Mouse (Mus musculus) heart, embryonic 11.5 days (tissue): ENCODE measurements at regions not wholly inside any gene's neighbourhood (a gene's known extent, or its start where the extent isn't known, plus 50 kb on each side); places are given as distances from the start of the nearest gene placed in this dataset.

Source experiments
- ATAC-seq: fragments of 200-750 bp; cut with Nextera tagmentation; replicated peaks from 2 replicates; pipeline ENCODE4 v1.8.0; 2017; ENCODE audit warnings: moderate library complexity; ENCODE audit not compliant: insufficient number of reproducible peaks, low FRiP score, low TSS enrichment
- H3K27ac ChIP-seq: fragments of 300-500 bp; sonication (generic); 2 replicates; pipeline ENCODE4 v1.5.1; 2014; ENCODE audit warnings: mild to moderate bottlenecking, low read depth, low read length
- H3K27me3 ChIP-seq: fragments of 300-500 bp; sonication (generic); 2 replicates; pipeline ENCODE4 v1.6.1; 2014; ENCODE audit warnings: mild to moderate bottlenecking, low read length, mixed read lengths; ENCODE audit not compliant: control insufficient read depth, insufficient read depth
- H3K36me3 ChIP-seq: fragments of 300-500 bp; sonication (generic); 2 replicates; pipeline ENCODE4 v1.6.1; 2014; ENCODE audit warnings: mild to moderate bottlenecking, low read length, moderate library complexity, mixed read lengths; ENCODE audit not compliant: control insufficient read depth, insufficient read depth
- H3K4me1 ChIP-seq: fragments of 300-500 bp; sonication (generic); 2 replicates; pipeline ENCODE4 v1.6.1; 2014; ENCODE audit warnings: low read length; ENCODE audit not compliant: control insufficient read depth, insufficient read depth
- H3K4me2 ChIP-seq: fragments of 300-500 bp; sonication (generic); 2 replicates; pipeline ENCODE4 v1.6.1; 2014; ENCODE audit warnings: mild to moderate bottlenecking, moderate library complexity
- H3K4me3 ChIP-seq: fragments of 300-500 bp; sonication (generic); 2 replicates; pipeline ENCODE4 v1.5.1; 2014; ENCODE audit warnings: low read depth, low read length
- H3K9ac ChIP-seq: fragments of 300-500 bp; sonication (generic); 2 replicates; pipeline ENCODE4 v1.6.1; 2014; ENCODE audit warnings: mild to moderate bottlenecking, low read depth, low read length, moderate library complexity
- H3K9me3 ChIP-seq: fragments of 300-500 bp; sonication (generic); replicated peaks from 2 replicates; pipeline ENCODE4 v1.6.1; 2016; ENCODE audit warnings: low read length; ENCODE audit not compliant: control insufficient read depth
- WGBS: fragments of 180-500 bp; shearing (Covaris S2); extraction: QIAGEN DNeasy Blood & Tissue Kit; methylation state at CpG from one replicate; pipeline ENCODE4 v1.1.7; 2014; ENCODE audit not compliant: insufficient replicate concordance; 5-methylcytosine and 5-hydroxymethylcytosine counted together

- no peaks in the 10 kb centered on the region for H3K4me1 ChIP-seq
- 62% methylated on average over 9 of the region's 9 CpGs for WGBS
- H3K9ac ChIP-seq: no peak overlapping the region
- no peaks in the 10 kb centered on the region for H3K9me3 ChIP-seq
- ATAC-seq: no peak
- no peaks in the 10 kb centered on the region for H3K27me3 ChIP-seq
- H3K27ac ChIP-seq: no peak overlapping the region
- no peak overlapping the region for H3K4me3 ChIP-seq
- H3K36me3 ChIP-seq: no peaks in the 10 kb centered on the region
- no peak overlapping the region for H3K4me2 ChIP-seq
Measured at GRCm38 (mm10) chr10:95057051-95057714, 112.5 kb upstream of the Plxnc1 start.

GRCm38 (mm10) chr10:95056541-95056940, 111.9 kb upstream of the Plxnc1 start:
- Histone ChIP-seq H3K36me3 (no peaks in the 10 kb centered on the region), H3K9me3 (no peaks in the 10 kb centered on the region), H3K27ac (no peak overlapping the region), H3K27me3 (no peaks in the 10 kb centered on the region), H3K4me3 (no peak overlapping the region), H3K9ac (no peak overlapping the region), H3K4me1 (no peaks in the 10 kb centered on the region), H3K4me2 (no peak overlapping the region)
- ATAC-seq: no peak
- WGBS: 83% methylated on average over 4 of the region's 4 CpGs

- no peak overlapping the region for H3K9ac ChIP-seq
- H3K4me1 ChIP-seq: no peaks in the 10 kb centered on the region
- no peak overlapping the region for H3K27ac ChIP-seq
- no peak overlapping the region for H3K4me2 ChIP-seq
- no peaks in the 10 kb centered on the region for H3K36me3 ChIP-seq
- H3K9me3 ChIP-seq: no peaks in the 10 kb centered on the region
- H3K4me3 ChIP-seq: no peak overlapping the region
- no peak for ATAC-seq
- no peaks in the 10 kb centered on the region for H3K27me3 ChIP-seq
- WGBS: 69% methylated on average over 3 of the region's 3 CpGs
Measured at GRCm38 (mm10) chr10:95054869-95055268, 110.2 kb upstream of the Plxnc1 start.

GRCm38 (mm10) chr10:95048790-95049189, 104.2 kb upstream of the Plxnc1 start:
- H3K4me3 ChIP-seq: no peak overlapping the region
- WGBS: 79% methylated on average over 5 of the region's 5 CpGs
- no peak overlapping the region for H3K27ac ChIP-seq
- H3K9ac ChIP-seq: no peak overlapping the region
- H3K27me3 ChIP-seq: no peaks in the 10 kb centered on the region
- no peaks in the 10 kb centered on the region for H3K36me3 ChIP-seq
- no peaks in the 10 kb centered on the region for H3K9me3 ChIP-seq
- H3K4me1 ChIP-seq: no peaks in the 10 kb centered on the region
- no peak for ATAC-seq
- H3K4me2 ChIP-seq: no peak overlapping the region

GRCm38 (mm10) chr10:95043978-95044377, 99.3 kb upstream of the Plxnc1 start:
- 33% methylated on average over 7 of the region's 7 CpGs for WGBS
- ATAC-seq: no peak
- no peaks in the 10 kb centered on the region for H3K27me3 ChIP-seq
- H3K4me2 ChIP-seq: no peak overlapping the region
- H3K9me3 ChIP-seq: no peaks in the 10 kb centered on the region
- no peak overlapping the region for H3K9ac ChIP-seq
- H3K36me3 ChIP-seq: no peaks in the 10 kb centered on the region
- H3K27ac ChIP-seq: no peak overlapping the region
- H3K4me1 ChIP-seq: no peaks in the 10 kb centered on the region
- H3K4me3 ChIP-seq: no peak overlapping the region

GRCm38 (mm10) chr10:95040258-95040895, 95.7 kb upstream of the Plxnc1 start:
- Histone ChIP-seq H3K4me1 (no peaks in the 10 kb centered on the region), H3K27ac (no peak overlapping the region), H3K36me3 (no peaks in the 10 kb centered on the region), H3K4me3 (no peak overlapping the region), H3K9me3 (no peaks in the 10 kb centered on the region), H3K4me2 (no peak overlapping the region), H3K9ac (no peak overlapping the region), H3K27me3 (no peaks in the 10 kb centered on the region; the same call in 1 of the 2 replicates)
- ATAC-seq: no peak
- WGBS: 63% methylated on average over 6 of the region's 6 CpGs

GRCm38 (mm10) chr10:95036043-95036697, 91.5 kb upstream of the Plxnc1 start:
- no peak overlapping the region for H3K27ac ChIP-seq
- 63% methylated on average over 4 of the region's 4 CpGs for WGBS
- no peaks in the 10 kb centered on the region for H3K4me1 ChIP-seq
- ATAC-seq: no peak
- H3K4me2 ChIP-seq: no peak overlapping the region
- H3K9ac ChIP-seq: no peak overlapping the region
- H3K27me3 ChIP-seq: no peaks in the 10 kb centered on the region; the same call in 1 of the 2 replicates
- no peaks in the 10 kb centered on the region for H3K36me3 ChIP-seq
- H3K4me3 ChIP-seq: no peak overlapping the region
- no peaks in the 10 kb centered on the region for H3K9me3 ChIP-seq

GRCm38 (mm10) chr10:95035371-95035770, 90.7 kb upstream of the Plxnc1 start:
- no peak overlapping the region for H3K9ac ChIP-seq
- H3K9me3 ChIP-seq: no peaks in the 10 kb centered on the region
- no peaks in the 10 kb centered on the region; the same call in 1 of the 2 replicates for H3K27me3 ChIP-seq
- WGBS: 82% methylated on average over 3 of the region's 3 CpGs
- no peak overlapping the region for H3K27ac ChIP-seq
- no peaks in the 10 kb centered on the region for H3K36me3 ChIP-seq
- H3K4me3 ChIP-seq: no peak overlapping the region
- ATAC-seq: no peak
- H3K4me2 ChIP-seq: no peak overlapping the region
- H3K4me1 ChIP-seq: no peaks in the 10 kb centered on the region
